Mouse (Mus musculus): ENCODE measurements around the gene Gm21671.
"Not testable (repeated sequence)": the region's sequence is repeated elsewhere in the genome, so short reads cannot be mapped to it uniquely, and the experiment has no call there.

Gm21671 gene

GRCm38 (mm10) chr5:25954317-25954716 is at the start of gene Gm21671:
Gene Gm21671, minus strand, starts transcription at chr5:25954417.
- DNase-seq (ENCODE audit: low spot score) = not testable (repeated sequence)

- DNase-seq (ENCODE audit: low spot score) = not testable (repeated sequence)
Measured at GRCm38 (mm10) chr5:25988550-25988949, 34.3 kb upstream of the Gm21671 start, which contains the start of gene Gm21698. Gene Gm21698, minus strand, starts transcription at chr5:25988650.

- not testable (repeated sequence) for DNase-seq (ENCODE audit: low spot score)
Measured at GRCm38 (mm10) chr5:25972563-25972962, 18.3 kb upstream of the Gm21671 start, which contains the start of gene Gm21680. Gene Gm21680, minus strand, starts transcription at chr5:25972663.

GRCm38 (mm10) chr5:25957050-25957449 is 2.8 kb upstream of the Gm21671 start:
- DNase-seq (ENCODE audit: low spot score) = not testable (repeated sequence)

- not testable (repeated sequence) for DNase-seq (ENCODE audit: low spot score)
Measured at GRCm38 (mm10) chr5:25956611-25957010, 2.4 kb upstream of the Gm21671 start.

- DNase-seq (ENCODE audit: low spot score) = not testable (repeated sequence)
Measured at GRCm38 (mm10) chr5:25945391-25945790, 8.8 kb downstream of the Gm21671 start.

- DNase-seq (ENCODE audit: low spot score) = not testable (repeated sequence)
Measured at GRCm38 (mm10) chr5:25942281-25942680, 11.9 kb downstream of the Gm21671 start, which contains the start of gene Gm21663. Gene Gm21663, minus strand, starts transcription at chr5:25942381.

All from testis, postnatal 14 days (tissue).